Mouse (Mus musculus): Measurements from ENCODE around the gene Atg5. TPM values are rescaled to one million over a fixed set of nuclear protein-coding genes. Genes with fewer than 3 reads are reported as not detected.

The Atg5 gene
- polyA plus RNA-seq, 1 experiment from 2014 or later, result 53.2 TPM

DNA sequence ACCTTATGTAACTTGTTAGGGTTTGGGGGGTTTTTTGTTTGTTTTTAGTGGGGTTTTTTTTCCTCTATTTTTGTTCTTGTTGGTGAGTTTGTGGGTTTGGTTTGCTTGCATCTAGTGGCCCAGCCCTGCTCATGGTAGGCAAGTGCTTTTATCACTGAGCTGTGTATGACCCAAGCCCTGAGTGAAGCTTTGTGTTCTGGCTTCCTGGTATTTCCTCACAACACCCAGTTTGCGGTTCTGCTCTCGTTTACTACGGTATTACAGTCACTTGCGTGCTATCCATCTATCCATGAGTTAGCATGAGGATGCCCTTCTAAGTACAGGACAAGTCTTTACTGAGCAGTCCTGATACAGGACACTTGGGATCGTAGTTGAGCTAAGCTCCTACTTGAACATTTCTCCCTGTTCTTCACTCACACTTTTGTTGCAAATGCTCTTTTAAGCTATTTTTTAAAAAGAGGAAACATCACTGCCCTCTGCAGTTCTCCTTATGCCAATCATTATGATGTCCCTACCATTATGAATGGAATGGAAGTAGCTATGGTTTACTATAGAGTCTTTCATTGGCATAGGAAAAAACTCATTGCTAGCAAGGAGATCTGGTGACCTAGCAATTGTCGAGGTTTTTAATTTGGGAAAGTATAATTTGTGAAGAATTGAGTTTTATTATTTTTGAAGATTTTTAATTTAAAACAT, 73.8 kb downstream of the Atg5 start:
- Histone ChIP-seq H3K27ac (replicated peaks) (no peak overlapping the region), H3K36me3 (replicated peaks) (0 out of 2 replicates have a peak, but pooled peaks cover 3% of the 10 kb centered on the region), H3K4me1 (peaks cover 5% of the 10 kb centered on the region; the same call in 1 of the 2 replicates), H3K4me3 (no peak overlapping the region), H3K27me3 (replicated peaks; ENCODE audit: low read depth, poor library complexity, severe bottlenecking) (no peaks in the 10 kb centered on the region), H3K9me3 (no peaks in the 10 kb centered on the region)
- DNase-seq (ENCODE audit: low spot score), result no peak
- 94% methylated on average over 6 of the region's 6 CpGs for WGBS

DNA sequence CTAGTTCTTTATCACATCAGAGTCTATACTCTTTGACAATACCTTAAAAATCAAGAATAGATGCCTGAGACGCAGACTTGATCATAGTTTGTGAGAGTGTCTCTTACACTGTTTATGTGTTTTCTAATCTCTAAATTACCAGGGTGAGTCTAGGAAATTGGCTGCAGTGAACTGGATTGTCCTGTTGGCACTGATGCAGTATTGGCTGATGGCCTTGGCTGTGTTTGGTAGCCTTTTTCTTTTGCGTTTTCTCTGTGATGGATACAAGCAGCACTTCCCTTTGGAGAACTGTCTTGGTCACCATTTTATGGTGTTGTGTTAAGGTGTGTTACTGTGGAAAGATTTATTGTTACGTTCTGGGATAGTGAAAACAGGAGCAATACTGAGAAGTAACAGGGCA, 75.2 kb downstream of the Atg5 start:
- H3K27ac ChIP-seq (replicated peaks), result no peak overlapping the region
- WGBS, result 94% methylated on average over 3 of the region's 3 CpGs
- H3K4me1 ChIP-seq, result peaks cover 3% of the 10 kb centered on the region; the same call in 1 of the 2 replicates
- no peak overlapping the region for H3K4me3 ChIP-seq
- no peak for DNase-seq (ENCODE audit: low spot score)
- H3K9me3 ChIP-seq, result no peaks in the 10 kb centered on the region
- H3K36me3 ChIP-seq (replicated peaks), result peaks cover 13% of the 10 kb centered on the region
- no peaks in the 10 kb centered on the region for H3K27me3 ChIP-seq (replicated peaks; ENCODE audit: low read depth, poor library complexity, severe bottlenecking)

DNA sequence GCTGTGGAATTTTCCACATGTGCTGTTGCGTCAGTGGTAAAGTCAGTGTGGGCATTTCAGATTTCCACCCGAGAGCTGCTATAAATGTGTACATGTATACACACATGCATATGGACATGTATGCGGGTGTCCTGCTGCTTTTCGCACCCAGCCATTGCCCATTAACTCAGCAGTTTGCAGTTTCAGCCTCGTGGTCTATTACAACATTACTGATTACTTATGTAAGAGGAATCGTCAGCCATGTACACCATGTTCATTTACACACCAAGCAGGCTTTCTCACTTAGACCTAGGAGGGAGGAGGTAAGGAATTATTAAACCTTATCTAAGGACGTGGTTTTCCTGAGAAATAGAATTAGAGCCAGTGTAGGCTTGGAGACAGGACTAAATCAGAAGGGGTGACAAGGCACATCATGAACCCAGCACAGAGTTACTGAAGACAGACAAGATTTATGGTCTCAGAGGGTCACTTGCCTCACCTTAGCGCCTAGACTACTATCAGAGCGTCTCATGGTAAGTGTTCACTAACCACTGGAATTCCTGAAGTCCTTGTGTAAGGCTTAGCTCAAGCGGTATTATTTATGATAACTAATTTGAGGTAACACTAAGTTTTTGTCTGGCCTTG, 79.5 kb downstream of the Atg5 start:
- Histone ChIP-seq H3K9me3 (no peaks in the 10 kb centered on the region), H3K4me3 (no peak overlapping the region), H3K27me3 (replicated peaks; ENCODE audit: low read depth, poor library complexity, severe bottlenecking) (no peaks in the 10 kb centered on the region), H3K36me3 (replicated peaks) (peaks cover 17% of the 10 kb centered on the region), H3K27ac (replicated peaks) (no peak overlapping the region), H3K4me1 (no peaks in the 10 kb centered on the region)
- no peak for DNase-seq (ENCODE audit: low spot score)
- WGBS, result 94% methylated on average over 10 of the region's 10 CpGs

DNA sequence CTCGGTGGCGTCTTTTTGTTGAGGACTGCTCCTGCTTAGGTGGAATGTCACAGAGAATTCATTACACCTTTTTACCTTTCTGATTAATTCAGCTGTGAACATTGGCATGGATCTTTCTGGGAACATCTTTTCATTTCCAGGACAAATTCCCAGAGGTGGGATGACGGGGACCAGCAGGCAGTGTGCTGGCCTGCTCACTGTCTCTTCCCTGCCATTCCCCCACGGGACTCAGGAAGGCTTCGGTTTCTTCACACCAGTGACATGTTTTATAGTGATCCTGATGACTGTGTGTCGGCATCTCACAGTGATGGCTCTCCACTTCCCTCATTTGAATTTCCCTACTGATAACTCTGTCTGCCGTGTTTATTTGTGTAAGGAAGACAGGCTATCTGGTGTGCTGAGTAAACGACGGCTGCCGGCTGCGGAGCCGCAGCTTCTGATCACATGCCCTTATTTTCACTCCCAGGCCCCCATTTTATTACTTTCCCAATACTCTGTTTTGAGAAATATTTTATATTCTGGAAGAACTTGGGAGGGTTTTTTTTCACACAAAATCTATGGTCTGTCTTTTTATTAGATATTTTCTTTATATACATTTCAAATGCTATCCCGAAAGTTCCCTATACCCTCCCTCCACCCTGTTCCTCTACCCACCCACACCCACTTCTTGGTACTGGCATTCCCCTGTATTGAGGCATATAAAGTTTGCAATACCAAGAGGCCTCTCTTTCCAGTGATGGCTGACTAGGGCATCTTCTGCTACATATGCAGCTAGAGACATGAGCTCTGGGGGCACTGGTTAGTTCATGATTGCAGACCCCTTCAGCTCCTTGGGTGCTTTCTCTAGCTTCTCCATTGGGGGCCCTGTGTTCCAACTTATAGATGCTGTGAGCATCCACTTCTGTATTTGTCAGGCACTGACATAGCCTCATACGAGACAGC, 80.6 kb downstream of the Atg5 start:
- H3K4me3 ChIP-seq, result no peak overlapping the region
- H3K27ac ChIP-seq (replicated peaks), result no peak overlapping the region
- H3K36me3 ChIP-seq (replicated peaks), result peaks cover 17% of the 10 kb centered on the region
- no peaks in the 10 kb centered on the region for H3K9me3 ChIP-seq
- no peak for DNase-seq (ENCODE audit: low spot score)
- H3K4me1 ChIP-seq, result no peaks in the 10 kb centered on the region
- WGBS, result 79% methylated on average over 14 of the region's 14 CpGs
- H3K27me3 ChIP-seq (replicated peaks; ENCODE audit: low read depth, poor library complexity, severe bottlenecking), result no peaks in the 10 kb centered on the region

DNA sequence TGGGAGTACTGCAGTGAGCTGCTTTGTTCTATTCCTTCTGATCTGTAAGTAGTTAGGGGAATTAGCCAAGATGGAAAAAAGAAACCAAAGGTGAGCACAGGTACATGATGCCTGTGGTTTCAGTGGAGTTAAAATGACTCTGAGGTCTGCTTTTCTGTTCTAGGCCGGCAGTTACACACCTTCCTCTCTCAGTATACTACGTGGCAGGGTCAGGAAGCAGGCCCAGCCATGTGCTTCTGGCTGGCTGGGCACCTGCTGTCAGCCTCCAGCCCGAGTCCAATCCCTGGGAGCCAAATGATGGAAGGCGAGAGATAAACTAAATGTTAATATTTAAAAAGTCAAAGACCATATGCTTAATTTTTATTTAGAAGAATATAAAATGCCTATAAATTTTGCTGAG, 85.3 kb downstream of the Atg5 start:
- DNase-seq (ENCODE audit: low spot score), result no peak
- no peak overlapping the region for H3K27ac ChIP-seq (replicated peaks)
- no peak overlapping the region for H3K4me3 ChIP-seq
- H3K4me1 ChIP-seq, result peaks cover 10% of the 10 kb centered on the region
- H3K9me3 ChIP-seq, result no peaks in the 10 kb centered on the region
- H3K27me3 ChIP-seq (replicated peaks; ENCODE audit: low read depth, poor library complexity, severe bottlenecking), result no peaks in the 10 kb centered on the region
- peaks cover 3% of the 10 kb centered on the region for H3K36me3 ChIP-seq (replicated peaks)
- 82% methylated on average over 4 of the region's 4 CpGs for WGBS

DNA sequence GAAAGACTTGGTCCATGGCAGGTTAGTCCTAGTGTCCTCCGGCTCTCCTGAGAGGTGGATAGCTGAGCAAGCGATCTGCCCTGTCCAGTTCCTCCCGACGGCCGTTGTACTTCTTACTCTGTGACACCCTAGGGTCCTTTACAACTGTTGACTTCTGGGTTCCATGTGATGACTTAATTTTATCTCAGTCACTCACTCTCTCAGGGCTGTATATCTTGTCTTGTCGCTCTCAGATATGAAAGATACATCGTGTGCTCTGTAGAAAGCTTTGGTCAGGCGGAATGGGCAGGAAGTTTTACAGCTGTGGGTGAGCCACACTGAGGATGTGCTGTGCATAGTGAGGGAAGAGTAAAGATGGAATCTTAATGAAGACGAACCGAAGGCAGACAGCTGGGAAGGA, 86.2 kb downstream of the Atg5 start:
- Histone ChIP-seq H3K27me3 (replicated peaks; ENCODE audit: low read depth, poor library complexity, severe bottlenecking) (no peaks in the 10 kb centered on the region), H3K4me1 (peaks cover 10% of the 10 kb centered on the region), H3K27ac (replicated peaks) (no peak overlapping the region), H3K9me3 (no peaks in the 10 kb centered on the region), H3K4me3 (no peak overlapping the region), H3K36me3 (replicated peaks) (no peaks in the 10 kb centered on the region; the same call in 1 of the 2 replicates)
- no peak for DNase-seq (ENCODE audit: low spot score)
- 88% methylated on average over 10 of the region's 10 CpGs for WGBS

DNA sequence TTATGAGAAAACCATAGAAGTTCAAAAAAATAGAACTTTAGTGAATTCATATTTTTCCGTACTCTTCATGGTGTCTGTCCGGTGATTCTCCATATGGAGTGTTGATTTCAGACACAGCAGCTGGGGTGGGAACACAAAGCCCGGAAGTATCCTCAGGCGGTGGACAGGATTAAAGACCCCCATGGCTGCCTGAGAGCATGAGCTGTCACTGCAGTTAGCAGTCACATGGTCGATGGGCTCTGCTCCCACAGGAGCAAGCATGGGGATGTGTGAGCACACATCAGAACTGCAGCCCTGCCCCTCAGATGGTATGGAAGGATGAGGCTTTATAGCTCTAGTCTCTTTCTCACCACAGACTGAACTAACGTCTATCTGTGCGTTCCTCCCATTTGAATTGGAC, 87.1 kb downstream of the Atg5 start:
- Histone ChIP-seq H3K27me3 (replicated peaks; ENCODE audit: low read depth, poor library complexity, severe bottlenecking) (no peaks in the 10 kb centered on the region), H3K4me3 (no peak overlapping the region), H3K4me1 (peaks cover 10% of the 10 kb centered on the region), H3K36me3 (replicated peaks) (no peaks in the 10 kb centered on the region; the same call in 1 of the 2 replicates), H3K9me3 (no peaks in the 10 kb centered on the region), H3K27ac (replicated peaks) (no peak overlapping the region)
- 81% methylated on average over 7 of the region's 7 CpGs for WGBS
- no peak for DNase-seq (ENCODE audit: low spot score)

DNA sequence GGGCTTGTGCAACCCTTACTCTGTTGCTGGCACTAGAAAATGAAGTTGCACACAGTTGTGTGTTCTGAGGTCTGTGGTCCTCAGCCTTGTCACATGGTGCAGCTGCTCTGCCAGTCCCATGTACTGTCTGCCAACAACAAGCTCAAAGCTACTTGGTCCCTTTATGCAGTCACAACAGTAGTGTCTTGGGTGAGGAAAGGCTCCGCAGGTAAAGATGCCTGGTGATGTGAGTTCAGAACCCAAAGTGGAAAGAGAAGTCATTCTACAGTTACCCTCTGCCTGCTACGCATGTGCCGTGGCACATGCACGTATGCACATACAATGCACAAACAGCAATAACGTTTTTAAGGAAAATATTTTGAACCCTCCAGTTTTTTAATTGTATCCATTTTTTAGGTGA, 88.5 kb downstream of the Atg5 start:
- Histone ChIP-seq H3K27ac (replicated peaks) (no peak overlapping the region), H3K36me3 (replicated peaks) (no peaks in the 10 kb centered on the region), H3K27me3 (replicated peaks; ENCODE audit: low read depth, poor library complexity, severe bottlenecking) (no peaks in the 10 kb centered on the region), H3K4me3 (no peak overlapping the region), H3K9me3 (no peaks in the 10 kb centered on the region), H3K4me1 (peaks cover 10% of the 10 kb centered on the region)
- WGBS, result 93% methylated on average over 5 of the region's 5 CpGs
- DNase-seq (ENCODE audit: low spot score), result no peak

DNA sequence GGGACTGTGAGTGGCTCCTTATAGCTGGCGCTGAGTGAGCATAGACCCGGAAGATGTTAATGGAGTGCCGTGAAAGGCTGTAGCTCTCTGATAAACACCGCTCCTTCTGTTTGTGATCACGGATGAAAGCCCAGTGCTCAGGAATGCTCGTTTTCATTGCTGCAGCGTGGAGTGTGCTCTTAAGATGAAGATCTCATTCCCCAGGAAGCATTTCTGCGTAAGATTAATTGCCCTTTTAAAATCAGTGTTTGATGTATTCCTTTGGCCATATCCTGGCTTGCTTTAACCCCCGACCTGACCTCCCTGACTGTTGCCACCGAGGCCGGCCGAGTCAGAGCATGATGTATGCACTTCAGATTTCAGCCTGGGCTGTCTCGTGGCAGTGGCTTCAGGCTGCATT, 89.2 kb downstream of the Atg5 start:
- WGBS, result 22% methylated on average over 13 of the region's 13 CpGs
- Histone ChIP-seq H3K27ac (replicated peaks) (no peak overlapping the region), H3K27me3 (replicated peaks; ENCODE audit: low read depth, poor library complexity, severe bottlenecking) (no peaks in the 10 kb centered on the region), H3K36me3 (replicated peaks) (no peaks in the 10 kb centered on the region), H3K4me1 (peaks cover 10% of the 10 kb centered on the region), H3K9me3 (no peaks in the 10 kb centered on the region), H3K4me3 (no peak overlapping the region)
- peak; percentile 47 for DNase-seq (ENCODE audit: low spot score)

DNA sequence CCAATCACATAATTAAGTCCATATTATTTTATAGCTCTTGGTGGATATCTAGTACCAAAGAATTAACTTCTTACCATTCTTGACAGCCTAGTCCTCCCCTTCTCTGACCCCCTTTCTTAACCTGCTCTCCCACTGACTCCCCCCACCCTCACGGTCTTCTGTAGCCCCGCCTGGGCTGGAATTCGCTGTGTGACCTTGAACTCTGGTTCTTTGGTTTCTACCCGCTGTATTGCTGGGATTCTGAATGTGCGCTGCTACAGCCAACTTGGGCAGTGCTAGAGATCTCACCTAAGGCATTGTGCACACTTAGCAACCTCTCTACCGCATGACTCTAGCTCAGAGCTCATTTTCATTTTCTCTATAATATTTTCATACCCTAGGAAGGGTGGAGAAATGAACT, 90.7 kb downstream of the Atg5 start:
- 85% methylated on average over 6 of the region's 6 CpGs for WGBS
- Histone ChIP-seq H3K36me3 (replicated peaks) (peaks cover 3% of the 10 kb centered on the region; the same call in 1 of the 2 replicates), H3K4me3 (no peak overlapping the region), H3K9me3 (no peaks in the 10 kb centered on the region), H3K27me3 (replicated peaks; ENCODE audit: low read depth, poor library complexity, severe bottlenecking) (no peaks in the 10 kb centered on the region), H3K4me1 (peaks cover 13% of the 10 kb centered on the region), H3K27ac (replicated peaks) (no peak overlapping the region)
- DNase-seq (ENCODE audit: low spot score), result no peak

DNA sequence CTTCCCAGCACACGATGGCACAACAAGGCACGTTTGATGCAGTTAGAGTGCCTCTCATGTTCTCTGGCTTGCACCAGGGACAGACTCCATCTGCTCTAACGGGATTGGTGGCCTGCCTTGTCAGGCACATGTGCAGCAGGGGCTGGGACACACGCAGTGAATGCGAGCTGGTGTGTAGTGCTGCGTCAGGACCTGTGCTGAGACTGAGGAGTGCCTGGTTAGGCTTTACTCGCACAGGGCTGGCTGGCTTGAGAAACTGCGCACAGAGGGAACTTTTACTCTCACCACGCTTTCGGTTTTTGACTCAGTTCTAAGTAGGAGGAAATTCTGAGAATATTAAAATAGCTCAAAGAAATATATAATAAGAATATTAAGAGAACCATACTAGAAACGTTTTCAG, 92.5 kb downstream of the Atg5 start:
- DNase-seq (ENCODE audit: low spot score), result no peak
- 82% methylated on average over 11 of the region's 11 CpGs for WGBS
- H3K4me1 ChIP-seq, result peaks cover 23% of the 10 kb centered on the region
- no peaks in the 10 kb centered on the region for H3K27me3 ChIP-seq (replicated peaks; ENCODE audit: low read depth, poor library complexity, severe bottlenecking)
- peaks cover 3% of the 10 kb centered on the region; the same call in 1 of the 2 replicates for H3K36me3 ChIP-seq (replicated peaks)
- no peak overlapping the region for H3K4me3 ChIP-seq
- no peak overlapping the region for H3K27ac ChIP-seq (replicated peaks)
- no peaks in the 10 kb centered on the region for H3K9me3 ChIP-seq

DNA sequence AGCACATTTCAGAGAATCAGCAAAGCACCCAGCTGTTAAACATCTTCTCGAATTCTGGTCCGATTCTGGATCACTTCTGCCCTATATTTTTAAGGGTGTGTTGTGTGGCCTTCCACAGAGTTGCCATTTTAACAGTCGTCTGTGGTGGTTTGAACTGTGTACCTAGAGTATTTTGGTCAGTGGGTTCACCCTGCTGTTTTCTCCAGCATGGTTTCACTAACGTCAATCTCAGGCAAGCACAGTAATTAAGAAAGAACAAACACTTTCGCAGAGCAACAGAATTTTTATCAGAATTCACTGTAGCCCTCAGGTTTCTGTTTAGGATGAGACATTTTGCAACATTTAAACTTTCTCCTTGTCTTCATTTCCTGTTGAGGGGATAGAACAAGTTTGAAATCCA, 94.3 kb downstream of the Atg5 start:
- no peak for DNase-seq (ENCODE audit: low spot score)
- Histone ChIP-seq H3K36me3 (replicated peaks) (peaks cover 3% of the 10 kb centered on the region; the same call in 1 of the 2 replicates), H3K27ac (replicated peaks) (no peak overlapping the region), H3K4me1 (peaks cover 18% of the 10 kb centered on the region), H3K27me3 (replicated peaks; ENCODE audit: low read depth, poor library complexity, severe bottlenecking) (no peaks in the 10 kb centered on the region), H3K9me3 (no peaks in the 10 kb centered on the region), H3K4me3 (no peak overlapping the region)
- 85% methylated on average over 5 of the region's 5 CpGs for WGBS

All from embryonic facial prominence, embryonic 10.5 days (tissue).